In genomic region chr15:25680269-25680818, GRCm38 (mm10) we compare ENCODE assay signal across 8 mouse cellular contexts. TPM values are rescaled to one million over a fixed set of nuclear protein-coding genes. Genes with fewer than 3 reads are reported as not detected.
A peak's percentile ranks its signal among the peaks of the same experiment; 100 is the strongest.
DNase-seq lines count a peak whose midpoint lies in the region; ATAC-seq lines count a peak whose summit lies in the region.

No protein-coding gene starts in this region.

- H3K4me1 ChIP-seq in embryonic facial prominence, embryonic 13.5 days = peaks cover 70% of the 10 kb centered on the region
- H3K4me1 ChIP-seq in hindbrain, embryonic 14.5 days (replicated peaks; ENCODE audit: control insufficient read depth, insufficient read depth, low read length) = peaks cover 18% of the 10 kb centered on the region
- peaks cover 19% of the 10 kb centered on the region for H3K4me1 ChIP-seq in midbrain, embryonic 14.5 days (ENCODE audit: control insufficient read depth, insufficient read depth, low read length)

- no peak overlapping the region for H3K4me3 ChIP-seq in embryonic facial prominence, embryonic 13.5 days
- no peak overlapping the region for H3K4me3 ChIP-seq in hindbrain, embryonic 14.5 days (replicated peaks; ENCODE audit: low read length)
- H3K4me3 ChIP-seq in midbrain, embryonic 14.5 days (replicated peaks; ENCODE audit: low read depth, low read length) = no peak overlapping the region

- H3K27me3 ChIP-seq in embryonic facial prominence, embryonic 13.5 days = no peaks in the 10 kb centered on the region
- no peaks in the 10 kb centered on the region for H3K27me3 ChIP-seq in hindbrain, embryonic 14.5 days (ENCODE audit: control insufficient read depth, insufficient read depth, low read length)
- H3K27me3 ChIP-seq in midbrain, embryonic 14.5 days (ENCODE audit: control insufficient read depth, insufficient read depth, low read length) = no peaks in the 10 kb centered on the region; the same call in 1 of the 2 replicates

- no peak overlapping the region for H3K9ac ChIP-seq in embryonic facial prominence, embryonic 13.5 days
- H3K9ac ChIP-seq in hindbrain, embryonic 14.5 days = no peak overlapping the region
- H3K9ac ChIP-seq in midbrain, embryonic 14.5 days (replicated peaks; ENCODE audit: low read length) = no peak overlapping the region

- peak overlapping the region; percentile 39; the same call in 1 of the 2 replicates for H3K27ac ChIP-seq in embryonic facial prominence, embryonic 13.5 days
- no peak overlapping the region for H3K27ac ChIP-seq in hindbrain, embryonic 14.5 days
- H3K27ac ChIP-seq in midbrain, embryonic 14.5 days (replicated peaks; ENCODE audit: low read depth, low read length) = no peak overlapping the region

- no peak for ATAC-seq in embryonic facial prominence, embryonic 13.5 days (ENCODE audit: insufficient number of reproducible peaks, insufficient read depth, low FRiP score, low TSS enrichment, low read depth)
- ATAC-seq in hindbrain, embryonic 14.5 days (ENCODE audit: low FRiP score) = peak; percentile 44; the same call in 1 of the 2 replicates
- ATAC-seq in midbrain, embryonic 14.5 days (ENCODE audit: low FRiP score, low TSS enrichment) = no peak

- intact Hi-C loops in left cerebral cortex, postnatal 4 days (cut with DNase I) = no loop called here
- intact Hi-C loops in left cerebral cortex, postnatal 14 days (cut with DNase I) = no loop called here

- peak; percentile 58 for DNase-seq in left cerebral cortex, postnatal 4 days
- no peak for DNase-seq in left cerebral cortex, adult 18-20 months (ENCODE audit: low spot score in 2 of 2)
- no peak for DNase-seq in hindbrain, embryonic 14.5 days (ENCODE audit: low spot score)
- DNase-seq in midbrain, embryonic 14.5 days = peak; percentile 60
- DNase-seq in gastrocnemius, postnatal 25 days = no peak
- DNase-seq in layer of hippocampus, adult 9-10 months (ENCODE audit: low spot score) = no peak
- DNase-seq in left cerebral cortex, postnatal 14 days (ENCODE audit: low spot score in 2 of 2) = no peak

- WGBS in embryonic facial prominence, embryonic 13.5 days = 41% methylated on average over 10 of the region's 10 CpGs
- WGBS in hindbrain, embryonic 14.5 days = 43% methylated on average over 10 of the region's 10 CpGs
- WGBS in midbrain, embryonic 14.5 days = 56% methylated on average over 10 of the region's 10 CpGs

- no peaks in the 10 kb centered on the region for H3K9me3 ChIP-seq in embryonic facial prominence, embryonic 13.5 days
- no peaks in the 10 kb centered on the region for H3K9me3 ChIP-seq in hindbrain, embryonic 14.5 days (ENCODE audit: control insufficient read depth, low read length)
- no peaks in the 10 kb centered on the region for H3K9me3 ChIP-seq in midbrain, embryonic 14.5 days (ENCODE audit: control insufficient read depth, low read length)

- no peaks in the 10 kb centered on the region for H3K36me3 ChIP-seq in embryonic facial prominence, embryonic 13.5 days
- H3K36me3 ChIP-seq in hindbrain, embryonic 14.5 days (replicated peaks; ENCODE audit: control insufficient read depth, insufficient read depth) = no peaks in the 10 kb centered on the region
- H3K36me3 ChIP-seq in midbrain, embryonic 14.5 days (ENCODE audit: control insufficient read depth, insufficient read depth, low read length) = no peaks in the 10 kb centered on the region

- H3K4me2 ChIP-seq in embryonic facial prominence, embryonic 13.5 days = no peak overlapping the region
- no peak overlapping the region for H3K4me2 ChIP-seq in hindbrain, embryonic 14.5 days (replicated peaks)
- no peak overlapping the region for H3K4me2 ChIP-seq in midbrain, embryonic 14.5 days (ENCODE audit: low read length)

RNA-seq across cellular contexts. Expression of gene Myo10, which starts 58.0 kb away (rescaled TPM):
- 10 to 100 TPM; 40.6 to 45.5 TPM for total RNA-seq in left cerebral cortex, postnatal 4 days (2021)
- total RNA-seq in left cerebral cortex, adult 18-20 months (2021) = 10 to 100 TPM; 38.6 to 41.0 TPM
- polyA plus RNA-seq in embryonic facial prominence, embryonic 13.5 days (2015; fragmentation: Nextera tagmentation; extraction: Ambion mirVana) = 27.9 and 30.4 TPM in 2 replicates
- 24.4 and 29.4 TPM in 2 replicates for polyA plus RNA-seq in hindbrain, embryonic 14.5 days (2014; fragmentation: Nextera tagmentation; extraction: Ambion mirVana)
- polyA plus RNA-seq in midbrain, embryonic 14.5 days (2014; fragmentation: Nextera tagmentation; extraction: Ambion mirVana) = 24.5 and 33.6 TPM in 2 replicates
- total RNA-seq in gastrocnemius, postnatal 25 days (2021) = 10 to 100 TPM; 36.3 to 50.5 TPM
- total RNA-seq in left cerebral cortex, postnatal 14 days (2021) = 10 to 100 TPM; 44.0 to 48.1 TPM

Comparison
In these comparisons a context has a peak if more than half of its experiments do, and no peak if none do; other contexts are left out.
1. DNase-seq: peak in left cerebral cortex, postnatal 4 days (single experiment) and midbrain, embryonic 14.5 days (single experiment); none in left cerebral cortex, adult 18-20 months (0 of 2), hindbrain, embryonic 14.5 days (single experiment), gastrocnemius, postnatal 25 days (single experiment), layer of hippocampus, adult 9-10 months (single experiment) and left cerebral cortex, postnatal 14 days (0 of 2).